Mouse (Mus musculus): ENCODE measurements around the gene Edaradd. TPM values are rescaled to one million over a fixed set of nuclear protein-coding genes. Genes with fewer than 3 reads are reported as not detected.
"Not testable (repeated sequence)": the region's sequence is repeated elsewhere in the genome, so short reads cannot be mapped to it uniquely, and the experiment has no call there.

Gene Edaradd
- polyA plus RNA-seq, 1 experiment from 2014 or later = 0.33 TPM

GRCm38 (mm10) chr13:12478301-12478700, 41.9 kb downstream of the Edaradd start:
- Histone ChIP-seq H3K9ac (no peak overlapping the region), H3K27me3 (no peaks in the 10 kb centered on the region), H3K9me3 (replicated peaks) (no peaks in the 10 kb centered on the region), H3K36me3 (no peaks in the 10 kb centered on the region), H3K4me2 (no peak overlapping the region), H3K4me1 (replicated peaks) (no peaks in the 10 kb centered on the region), H3K27ac (no peak overlapping the region), H3K4me3 (no peak overlapping the region)
- WGBS = 81% methylated on average over 15 of the region's 15 CpGs
- no peak for ATAC-seq (replicated peaks; ENCODE audit: insufficient number of reproducible peaks, insufficient read depth, low FRiP score, low read depth)

- no peak overlapping the region for H3K9ac ChIP-seq
- no peaks in the 10 kb centered on the region for H3K27me3 ChIP-seq
- WGBS = 90% methylated on average over 4 of the region's 4 CpGs
- no peaks in the 10 kb centered on the region for H3K4me1 ChIP-seq (replicated peaks)
- no peaks in the 10 kb centered on the region for H3K36me3 ChIP-seq
- no peak overlapping the region for H3K4me3 ChIP-seq
- no peak overlapping the region for H3K27ac ChIP-seq
- H3K4me2 ChIP-seq = no peak overlapping the region
- no peaks in the 10 kb centered on the region for H3K9me3 ChIP-seq (replicated peaks)
- no peak for ATAC-seq (replicated peaks; ENCODE audit: insufficient number of reproducible peaks, insufficient read depth, low FRiP score, low read depth)
Observed at GRCm38 (mm10) chr13:12476886-12477285, 43.4 kb downstream of the Edaradd start.

- no peaks in the 10 kb centered on the region for H3K9me3 ChIP-seq (replicated peaks)
- no peak overlapping the region for H3K9ac ChIP-seq
- H3K27ac ChIP-seq = no peak overlapping the region
- no peaks in the 10 kb centered on the region for H3K36me3 ChIP-seq
- H3K4me1 ChIP-seq (replicated peaks) = no peaks in the 10 kb centered on the region
- WGBS = 71% methylated on average over 6 of the region's 6 CpGs
- H3K4me2 ChIP-seq = no peak overlapping the region
- ATAC-seq (replicated peaks; ENCODE audit: insufficient number of reproducible peaks, insufficient read depth, low FRiP score, low read depth) = no peak
- no peak overlapping the region for H3K4me3 ChIP-seq
- H3K27me3 ChIP-seq = no peaks in the 10 kb centered on the region
Observed at GRCm38 (mm10) chr13:12475239-12475638, 45.0 kb downstream of the Edaradd start.

- no peak for ATAC-seq (replicated peaks; ENCODE audit: insufficient number of reproducible peaks, insufficient read depth, low FRiP score, low read depth)
- Histone ChIP-seq H3K27ac (no peak overlapping the region), H3K4me2 (no peak overlapping the region), H3K9ac (no peak overlapping the region), H3K27me3 (no peaks in the 10 kb centered on the region), H3K4me3 (no peak overlapping the region), H3K9me3 (replicated peaks) (no peaks in the 10 kb centered on the region), H3K4me1 (replicated peaks) (no peaks in the 10 kb centered on the region), H3K36me3 (no peaks in the 10 kb centered on the region)
- WGBS = 33% methylated on average over 8 of the region's 8 CpGs
Observed at GRCm38 (mm10) chr13:12473724-12474378, 46.4 kb downstream of the Edaradd start.

GRCm38 (mm10) chr13:12468488-12468887, 51.8 kb downstream of the Edaradd start:
- Histone ChIP-seq H3K9me3 (replicated peaks) (no peaks in the 10 kb centered on the region), H3K36me3 (no peaks in the 10 kb centered on the region), H3K4me3 (no peak overlapping the region), H3K27me3 (no peaks in the 10 kb centered on the region), H3K9ac (no peak overlapping the region), H3K4me1 (replicated peaks) (no peaks in the 10 kb centered on the region), H3K27ac (no peak overlapping the region), H3K4me2 (no peak overlapping the region)
- ATAC-seq (replicated peaks; ENCODE audit: insufficient number of reproducible peaks, insufficient read depth, low FRiP score, low read depth) = no peak
- WGBS = 87% methylated on average over 1 of the region's 1 CpGs

GRCm38 (mm10) chr13:12464844-12465243, 55.4 kb downstream of the Edaradd start, which contains the start of gene Lgals8:
Gene Lgals8, minus strand, starts transcription at chr13:12464944.
- no peaks in the 10 kb centered on the region for H3K27me3 ChIP-seq
- H3K4me3 ChIP-seq = no peak within 1 kb of the TSS
- no peak within 1 kb of the TSS for H3K9ac ChIP-seq
- H3K9me3 ChIP-seq (replicated peaks) = no peaks in the 10 kb centered on the region
- no peak within 1 kb of the TSS for H3K4me2 ChIP-seq
- WGBS = 81% methylated on average over 1 of the region's 1 CpGs
- ATAC-seq (replicated peaks; ENCODE audit: insufficient number of reproducible peaks, insufficient read depth, low FRiP score, low read depth) = no peak
- no peaks in the 10 kb centered on the region for H3K36me3 ChIP-seq
- no peak within 1 kb of the TSS for H3K27ac ChIP-seq
- peaks cover 6% of the 10 kb centered on the region for H3K4me1 ChIP-seq (replicated peaks)

- not testable (repeated sequence) for H3K9ac ChIP-seq; H3K27me3 ChIP-seq; H3K4me2 ChIP-seq; H3K9me3 ChIP-seq (replicated peaks); H3K4me1 ChIP-seq (replicated peaks); ATAC-seq (replicated peaks; ENCODE audit: insufficient number of reproducible peaks, insufficient read depth, low FRiP score, low read depth); H3K4me3 ChIP-seq; H3K36me3 ChIP-seq; H3K27ac ChIP-seq
- WGBS = 86% methylated on average over 6 of the region's 6 CpGs
Observed at GRCm38 (mm10) chr13:12464159-12464558, 56.1 kb downstream of the Edaradd start.

- 65% methylated on average over 4 of the region's 4 CpGs for WGBS
- H3K36me3 ChIP-seq = peaks cover 7% of the 10 kb centered on the region; the same call in 1 of the 2 replicates
- peaks cover 9% of the 10 kb centered on the region for H3K4me1 ChIP-seq (replicated peaks)
- ATAC-seq (replicated peaks; ENCODE audit: insufficient number of reproducible peaks, insufficient read depth, low FRiP score, low read depth) = no peak
- no peak overlapping the region for H3K4me3 ChIP-seq
- no peak overlapping the region for H3K4me2 ChIP-seq
- H3K27me3 ChIP-seq = no peaks in the 10 kb centered on the region
- no peaks in the 10 kb centered on the region for H3K9me3 ChIP-seq (replicated peaks)
- H3K27ac ChIP-seq = no peak overlapping the region
- H3K9ac ChIP-seq = no peak overlapping the region
Observed at GRCm38 (mm10) chr13:12462623-12463022, 57.6 kb downstream of the Edaradd start.

- WGBS = 4% methylated on average over 7 of the region's 7 CpGs
- Histone ChIP-seq H3K4me2 (peak overlapping the region; percentile 72), H3K4me1 (replicated peaks) (peaks cover 9% of the 10 kb centered on the region), H3K9ac (peak overlapping the region; percentile 74), H3K36me3 (peaks cover 7% of the 10 kb centered on the region; the same call in 1 of the 2 replicates), H3K4me3 (peak overlapping the region; percentile 73), H3K9me3 (replicated peaks) (no peaks in the 10 kb centered on the region), H3K27me3 (no peaks in the 10 kb centered on the region), H3K27ac (peak overlapping the region; percentile 71)
- no peak; the same call in 1 of the 2 replicates for ATAC-seq (replicated peaks; ENCODE audit: insufficient number of reproducible peaks, insufficient read depth, low FRiP score, low read depth)
Observed at GRCm38 (mm10) chr13:12461730-12462119, 58.5 kb downstream of the Edaradd start.

GRCm38 (mm10) chr13:12460881-12461729, 59.1 kb downstream of the Edaradd start:
- peak overlapping the region; percentile 72 for H3K4me2 ChIP-seq
- no peaks in the 10 kb centered on the region for H3K27me3 ChIP-seq
- H3K27ac ChIP-seq = peak overlapping the region; percentile 71
- peak; percentile 96 for ATAC-seq (replicated peaks; ENCODE audit: insufficient number of reproducible peaks, insufficient read depth, low FRiP score, low read depth)
- peak overlapping the region; percentile 74 for H3K9ac ChIP-seq
- peak overlapping the region; percentile 73 for H3K4me3 ChIP-seq
- H3K4me1 ChIP-seq (replicated peaks) = peaks cover 9% of the 10 kb centered on the region
- H3K9me3 ChIP-seq (replicated peaks) = no peaks in the 10 kb centered on the region
- H3K36me3 ChIP-seq = peaks cover 7% of the 10 kb centered on the region; the same call in 1 of the 2 replicates
- WGBS = under 1% methylated on average over 59 of the region's 59 CpGs

- H3K4me1 ChIP-seq (replicated peaks) = peaks cover 9% of the 10 kb centered on the region
- no peaks in the 10 kb centered on the region for H3K9me3 ChIP-seq (replicated peaks)
- peak overlapping the region; percentile 73 for H3K4me3 ChIP-seq
- H3K36me3 ChIP-seq = peaks cover 7% of the 10 kb centered on the region; the same call in 1 of the 2 replicates
- peak overlapping the region; percentile 74 for H3K9ac ChIP-seq
- H3K4me2 ChIP-seq = peak overlapping the region; percentile 72
- H3K27me3 ChIP-seq = no peaks in the 10 kb centered on the region
- peak overlapping the region; percentile 71 for H3K27ac ChIP-seq
- WGBS = 5% methylated on average over 8 of the region's 8 CpGs
- ATAC-seq (replicated peaks; ENCODE audit: insufficient number of reproducible peaks, insufficient read depth, low FRiP score, low read depth) = 0 out of 2 replicates have a peak, but pooled peaks have one; percentile 11
Observed at GRCm38 (mm10) chr13:12460443-12460842, 59.8 kb downstream of the Edaradd start.

Data from heart, embryonic 15.5 days (tissue).